Mouse (Mus musculus): ENCODE results near the gene Pip4k2b. TPM values are rescaled to one million over a fixed set of nuclear protein-coding genes. Genes with fewer than 3 reads are reported as not detected.

Gene Pip4k2b
- total RNA-seq, 1 experiment from 2014 or later, result 24.8 TPM

GRCm38 (mm10) chr11:97666221-97666620, 78.3 kb downstream of the Pip4k2b start:
- DNase-seq, result no peak

DNA sequence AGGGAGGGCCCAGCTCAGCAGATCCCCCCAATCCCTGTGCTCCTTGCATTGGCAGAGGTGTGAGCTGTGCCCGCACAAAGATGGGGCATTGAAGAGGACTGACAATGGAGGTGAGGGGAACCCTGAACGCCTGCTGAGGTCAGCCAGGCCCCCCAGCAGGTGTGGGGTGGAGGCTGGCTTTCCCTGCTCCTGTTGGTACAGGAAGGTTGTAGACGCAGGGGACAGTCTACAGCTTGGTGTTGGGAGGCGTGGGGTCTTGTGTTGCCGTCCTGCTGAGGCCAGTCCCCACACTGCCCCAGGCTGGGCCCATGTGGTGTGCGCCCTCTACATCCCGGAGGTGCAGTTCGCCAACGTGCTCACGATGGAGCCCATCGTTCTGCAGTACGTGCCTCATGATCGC, 79.1 kb downstream of the Pip4k2b start:
- DNase-seq, result no peak

Small RNA genes within 50 kb of the gene (microRNA-seq; reads per million reads assigned to microRNA genes)
- gene Mir6927 (0.76 to 0.85 reads per million in 2 experiments), gene Mir8102 (0 to 0.43 reads per million in 2 experiments)

Other genes with a start within 250 kb of the Pip4k2b start
- gene 4933428G20Rik, start 244.4 kb downstream of the Pip4k2b start, total RNA-seq (2021), result not detected in 2 replicates
- gene Srcin1, start 168.5 kb downstream of the Pip4k2b start, total RNA-seq (2021), result 9.2 and 10.1 TPM in 2 replicates
- 6.3 and 6.4 TPM in 2 replicates for gene Epop, start 115.0 kb downstream of the Pip4k2b start, total RNA-seq (2021)
- 37.0 and 45.2 TPM in 2 replicates for gene Mllt6, start 81.3 kb downstream of the Pip4k2b start, total RNA-seq (2021)
- gene Cisd3, start 58.9 kb downstream of the Pip4k2b start, total RNA-seq (2021), result 277 and 297 TPM in 2 replicates
- 28.1 and 32.6 TPM in 2 replicates for gene Pcgf2, start 44.2 kb downstream of the Pip4k2b start, total RNA-seq (2021)
- gene Psmb3, start 41.3 kb downstream of the Pip4k2b start, total RNA-seq (2021), result 216 and 225 TPM in 2 replicates
- 17.6 and 18.7 TPM in 2 replicates for gene Cwc25, start 21.9 kb upstream of the Pip4k2b start, total RNA-seq (2021)
- gene 1700001P01Rik, start 31.2 kb upstream of the Pip4k2b start, total RNA-seq (2021), result not detected in 2 replicates
- gene Rpl23, start 37.7 kb upstream of the Pip4k2b start, total RNA-seq (2021), result 809 and 980 TPM in 2 replicates
- gene Lasp1, start 54.3 kb upstream of the Pip4k2b start, total RNA-seq (2021), result 98.2 and 107 TPM in 2 replicates
- gene B230217C12Rik, start 96.1 kb upstream of the Pip4k2b start, total RNA-seq (2021), result 2.4 and 3.5 TPM in 2 replicates
- gene Fbxo47, start 139.4 kb upstream of the Pip4k2b start, total RNA-seq (2021), result 1.0 and 1.2 TPM in 2 replicates
- 4.3 and 4.8 TPM in 2 replicates for gene Plxdc1, start 241.7 kb upstream of the Pip4k2b start, total RNA-seq (2021)

All from adrenal gland, postnatal 14 days (tissue).